ENCODE assay signal across 9 mouse cellular contexts in genomic region chr3:146153862-146154611, GRCm38 (mm10). TPM values are rescaled to one million over a fixed set of nuclear protein-coding genes. Genes with fewer than 3 reads are reported as not detected.
DNase-seq lines count a peak whose midpoint lies in the region; ATAC-seq and TF ChIP-seq lines count a peak whose summit lies in the region.
"Had no signal": no experiment of that assay in that cellular context is flagged by ENCODE, and none has a peak within 500 bp of the region (broad histone marks: within the 10 kb centered on the region; RNA-seq: fewer than 3 reads in every experiment).

No protein-coding gene starts in this region.

- 0 out of 2 replicates have a peak, but pooled peaks cover 6% of the 10 kb centered on the region for H3K27me3 ChIP-seq in forebrain, embryonic 11.5 days (ENCODE audit: control insufficient read depth, insufficient read depth, low read length)
- H3K27me3 ChIP-seq in forebrain, postnatal 0 days (ENCODE audit: insufficient read depth, low read length), result peaks cover 13% of the 10 kb centered on the region
- peaks cover 18% of the 10 kb centered on the region; the same call in 1 of the 2 replicates for H3K27me3 ChIP-seq in heart, embryonic 15.5 days
- peaks cover 41% of the 10 kb centered on the region for H3K27me3 ChIP-seq in midbrain, embryonic 10.5 days (ENCODE audit: low read depth, poor library complexity, severe bottlenecking)

- TF ChIP-seq CTCF in forebrain, postnatal 0 days (IDR thresholded peaks at IDR 0.05; ENCODE audit: low read depth), result no peak

- no peak overlapping the region for H3K4me2 ChIP-seq in forebrain, embryonic 11.5 days (ENCODE audit: low read depth, low read length, severe bottlenecking)
- no peak overlapping the region for H3K4me2 ChIP-seq in forebrain, postnatal 0 days (ENCODE audit: low read depth)
- peak overlapping the region; percentile 13; the same call in 1 of the 2 replicates for H3K4me2 ChIP-seq in heart, embryonic 15.5 days

- WGBS in forebrain, embryonic 11.5 days, result 44% methylated on average over 11 of the region's 12 CpGs
- 45% methylated on average over 12 of the region's 12 CpGs for WGBS in forebrain, postnatal 0 days
- WGBS in heart, embryonic 15.5 days, result 26% methylated on average over 12 of the region's 12 CpGs
- WGBS in midbrain, embryonic 10.5 days, result 38% methylated on average over 12 of the region's 12 CpGs

- H3K4me1 ChIP-seq in forebrain, embryonic 11.5 days (replicated peaks; ENCODE audit: control insufficient read depth, insufficient read depth, low read length), result peaks cover 5% of the 10 kb centered on the region; the same call in 1 of the 2 replicates
- H3K4me1 ChIP-seq in forebrain, postnatal 0 days (ENCODE audit: insufficient read depth), result no peaks in the 10 kb centered on the region
- peaks cover 17% of the 10 kb centered on the region for H3K4me1 ChIP-seq in heart, embryonic 15.5 days (replicated peaks)
- H3K4me1 ChIP-seq in midbrain, embryonic 10.5 days, result peaks cover 27% of the 10 kb centered on the region

- no peaks in the 10 kb centered on the region for H3K9me3 ChIP-seq in forebrain, embryonic 11.5 days (ENCODE audit: control insufficient read depth, low read length)
- H3K9me3 ChIP-seq in forebrain, postnatal 0 days (ENCODE audit: low read length), result no peaks in the 10 kb centered on the region
- no peaks in the 10 kb centered on the region for H3K9me3 ChIP-seq in heart, embryonic 15.5 days (replicated peaks)
- H3K9me3 ChIP-seq in midbrain, embryonic 10.5 days (replicated peaks), result no peaks in the 10 kb centered on the region

- H3K27ac ChIP-seq in forebrain, embryonic 11.5 days (ENCODE audit: low read depth, low read length), result no peak overlapping the region; the same call in 1 of the 2 replicates
- H3K27ac ChIP-seq in forebrain, postnatal 0 days (ENCODE audit: low read depth, low read length), result no peak overlapping the region
- no peak overlapping the region for H3K27ac ChIP-seq in heart, embryonic 15.5 days
- H3K27ac ChIP-seq in midbrain, embryonic 10.5 days (replicated peaks), result no peak overlapping the region

- no peak overlapping the region for H3K4me3 ChIP-seq in forebrain, embryonic 11.5 days (ENCODE audit: low read depth, low read length)
- no peak overlapping the region for H3K4me3 ChIP-seq in forebrain, postnatal 0 days (ENCODE audit: low read depth, low read length)
- H3K4me3 ChIP-seq in heart, embryonic 15.5 days, result no peak overlapping the region
- H3K4me3 ChIP-seq in midbrain, embryonic 10.5 days, result no peak overlapping the region

- H3K36me3 ChIP-seq in forebrain, embryonic 11.5 days (ENCODE audit: control insufficient read depth, insufficient read depth, low read length), result no peaks in the 10 kb centered on the region
- no peaks in the 10 kb centered on the region for H3K36me3 ChIP-seq in forebrain, postnatal 0 days (ENCODE audit: insufficient read depth)
- no peaks in the 10 kb centered on the region for H3K36me3 ChIP-seq in heart, embryonic 15.5 days
- no peaks in the 10 kb centered on the region for H3K36me3 ChIP-seq in midbrain, embryonic 10.5 days

- ATAC-seq in forebrain, embryonic 11.5 days (replicated peaks; ENCODE audit: low FRiP score), result no peak
- ATAC-seq in forebrain, postnatal 0 days, result no peak
- no peak for ATAC-seq in heart, embryonic 15.5 days (replicated peaks; ENCODE audit: insufficient number of reproducible peaks, insufficient read depth, low FRiP score, low read depth)

- peak; percentile 60 for DNase-seq in forebrain, embryonic 11.5 days (ENCODE audit: low spot score)
- DNase-seq in forebrain, postnatal 0 days, result no peak
- DNase-seq in CD4-positive, CD25-positive, alpha-beta regulatory T cell, adult 2 months (ENCODE audit: low read depth, low spot score), result peak; percentile 40
- DNase-seq in midbrain, embryonic 10.5 days (ENCODE audit: low spot score), result peak; percentile 25
- no peak for DNase-seq in right cerebral cortex, postnatal 10 days (ENCODE audit: low spot score in 2 of 2)
- DNase-seq in urinary bladder, postnatal 10 days (ENCODE audit: low spot score), result no peak
- DNase-seq in layer of hippocampus, adult 11-12 months (ENCODE audit: low spot score), result no peak
- DNase-seq: kidney, postnatal 14 days had no signal

- no peak overlapping the region for H3K9ac ChIP-seq in forebrain, embryonic 11.5 days (ENCODE audit: low read length)
- no peak overlapping the region for H3K9ac ChIP-seq in forebrain, postnatal 0 days
- H3K9ac ChIP-seq in heart, embryonic 15.5 days, result no peak overlapping the region

RNA-seq across cellular contexts. Expression of gene Mcoln2, which starts 4.4 kb away (rescaled TPM):
- 0.11 and 0.27 TPM in 2 replicates for polyA plus RNA-seq in forebrain, embryonic 11.5 days (2014; fragmentation: Nextera tagmentation; extraction: Ambion mirVana)
- total RNA-seq in forebrain, postnatal 0 days (2014; rRNA removed), result 0.14 and 1.6 TPM in 2 replicates
- 0.12 and 0.48 TPM in 2 replicates for polyA plus RNA-seq in forebrain, postnatal 0 days (2015; fragmentation: Nextera tagmentation; extraction: Ambion mirVana)
- 0.35 and 1.7 TPM in 2 replicates for polyA plus RNA-seq in heart, embryonic 15.5 days (2015; fragmentation: Nextera tagmentation; extraction: Ambion mirVana)
- 0.20 and 0.29 TPM in 2 replicates for polyA plus RNA-seq in midbrain, embryonic 10.5 days (2016; fragmentation: Nextera tagmentation; extraction: Ambion mirVana)

RNA-seq across cellular contexts. Expression of gene Mcoln3, which starts 36.8 kb away (rescaled TPM):
- polyA plus RNA-seq in forebrain, embryonic 11.5 days (2014; fragmentation: Nextera tagmentation; extraction: Ambion mirVana), result 3.7 and 4.8 TPM in 2 replicates
- total RNA-seq in forebrain, postnatal 0 days (2014; rRNA removed), result 0.62 and 2.5 TPM in 2 replicates
- 0.20 and 0.30 TPM in 2 replicates for polyA plus RNA-seq in forebrain, postnatal 0 days (2015; fragmentation: Nextera tagmentation; extraction: Ambion mirVana)
- 0.73 and 1.1 TPM in 2 replicates for polyA plus RNA-seq in heart, embryonic 15.5 days (2015; fragmentation: Nextera tagmentation; extraction: Ambion mirVana)
- 4.0 and 4.6 TPM in 2 replicates for polyA plus RNA-seq in midbrain, embryonic 10.5 days (2016; fragmentation: Nextera tagmentation; extraction: Ambion mirVana)

RNA-seq across cellular contexts. Expression of gene Wdr63, which starts 46.1 kb away (rescaled TPM):
- polyA plus RNA-seq in forebrain, embryonic 11.5 days (2014; fragmentation: Nextera tagmentation; extraction: Ambion mirVana), result 0.09 TPM in 1 of 2 replicates, not detected in the other
- total RNA-seq in forebrain, postnatal 0 days (2014; rRNA removed), result 0.69 and 2.1 TPM in 2 replicates
- 1.2 and 1.7 TPM in 2 replicates for polyA plus RNA-seq in forebrain, postnatal 0 days (2015; fragmentation: Nextera tagmentation; extraction: Ambion mirVana)
- 0.09 and 0.19 TPM in 2 replicates for polyA plus RNA-seq in heart, embryonic 15.5 days (2015; fragmentation: Nextera tagmentation; extraction: Ambion mirVana)
- 0.17 and 0.19 TPM in 2 replicates for polyA plus RNA-seq in midbrain, embryonic 10.5 days (2016; fragmentation: Nextera tagmentation; extraction: Ambion mirVana)

Comparison
In these comparisons a context has a peak if more than half of its experiments do, and no peak if none do; other contexts are left out.
1. DNase-seq: peak in forebrain, embryonic 11.5 days (single experiment), CD4-positive, CD25-positive, alpha-beta regulatory T cell, adult 2 months (single experiment) and midbrain, embryonic 10.5 days (single experiment); none in forebrain, postnatal 0 days (single experiment), right cerebral cortex, postnatal 10 days (0 of 2), urinary bladder, postnatal 10 days (single experiment) and layer of hippocampus, adult 11-12 months (single experiment).